Mouse (Mus musculus): ENCODE data around the gene Pitpna. TPM values are rescaled to one million over a fixed set of nuclear protein-coding genes. Genes with fewer than 3 reads are reported as not detected.

Pitpna gene
- polyA plus RNA-seq, 1 experiment from 2014 or later = 30.1 TPM

DNA sequence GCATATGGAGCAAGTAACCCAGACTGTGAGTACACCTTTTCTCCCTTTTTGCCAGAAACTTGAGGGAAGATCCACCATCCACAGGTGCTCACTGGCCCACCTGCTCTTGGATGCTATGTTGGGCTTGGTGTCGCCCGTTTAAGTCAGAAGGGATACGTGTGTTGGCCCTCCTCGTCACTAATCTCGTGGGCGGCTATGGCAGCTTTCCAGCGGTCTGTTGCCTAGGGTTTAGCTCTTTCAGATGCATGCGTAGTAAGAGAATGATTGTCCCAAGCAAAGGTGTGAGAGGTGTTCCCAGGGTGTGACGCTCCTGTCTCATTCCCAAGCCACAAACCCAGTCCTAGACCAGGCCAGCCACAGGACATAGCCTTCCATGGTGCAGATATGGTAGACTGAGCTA, 43.2 kb upstream of the Pitpna start:
- TF ChIP-seq EP300 (IDR thresholded peaks at IDR 0.05; ENCODE audit: low read depth) = no peak
- no peak for TF ChIP-seq CTCF (IDR thresholded peaks at IDR 0.05; ENCODE audit: low read depth)
- no peak for ATAC-seq
- 81% methylated on average over 9 of the region's 9 CpGs for WGBS (ENCODE audit: insufficient replicate concordance)
- no peaks in the 10 kb centered on the region for H3K27me3 ChIP-seq (ENCODE audit: insufficient read depth, low read length)
- H3K27ac ChIP-seq (ENCODE audit: low read depth) = no peak overlapping the region
- no peak overlapping the region for H3K9ac ChIP-seq (replicated peaks)
- H3K4me1 ChIP-seq (ENCODE audit: insufficient read depth) = peaks cover 24% of the 10 kb centered on the region
- no peaks in the 10 kb centered on the region for H3K9me3 ChIP-seq (ENCODE audit: low read length)
- no peak overlapping the region for H3K4me3 ChIP-seq (ENCODE audit: low read depth, low read length)
- H3K36me3 ChIP-seq (replicated peaks; ENCODE audit: insufficient read depth, low read length) = 0 out of 2 replicates have a peak, but pooled peaks cover 5% of the 10 kb centered on the region
- no peak for DNase-seq
- H3K4me2 ChIP-seq (ENCODE audit: low read depth, low read length) = no peak overlapping the region

DNA sequence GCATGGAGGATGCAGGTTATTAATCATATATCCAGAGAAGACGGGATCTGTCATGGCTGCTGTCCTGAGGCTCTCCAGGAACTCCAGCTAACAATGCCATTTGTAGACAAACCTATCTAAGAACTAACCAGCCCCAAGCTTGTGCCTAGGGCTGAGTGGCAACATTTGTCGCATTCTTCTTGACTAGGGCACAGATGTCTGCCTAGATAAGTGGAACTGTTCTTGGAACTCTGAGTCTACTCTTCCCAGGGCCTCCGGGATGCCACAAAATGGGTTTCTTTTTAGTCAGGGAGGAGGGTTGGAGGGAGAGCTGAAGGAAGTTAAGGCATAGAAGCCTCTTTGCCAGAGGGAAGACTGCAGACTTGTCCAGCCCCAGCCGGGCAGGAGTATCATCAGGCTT, 41.8 kb upstream of the Pitpna start:
- H3K9me3 ChIP-seq (ENCODE audit: low read length) = no peaks in the 10 kb centered on the region
- peaks cover 26% of the 10 kb centered on the region for H3K4me1 ChIP-seq (ENCODE audit: insufficient read depth)
- no peaks in the 10 kb centered on the region for H3K27me3 ChIP-seq (ENCODE audit: insufficient read depth, low read length)
- WGBS (ENCODE audit: insufficient replicate concordance) = 59% methylated on average over 4 of the region's 4 CpGs
- no peak for DNase-seq
- H3K27ac ChIP-seq (ENCODE audit: low read depth) = no peak overlapping the region
- H3K4me3 ChIP-seq (ENCODE audit: low read depth, low read length) = no peak overlapping the region
- no peak for ATAC-seq
- no peak for TF ChIP-seq CTCF (IDR thresholded peaks at IDR 0.05; ENCODE audit: low read depth)
- TF ChIP-seq EP300 (IDR thresholded peaks at IDR 0.05; ENCODE audit: low read depth) = no peak
- no peak overlapping the region for H3K9ac ChIP-seq (replicated peaks)
- 0 out of 2 replicates have a peak, but pooled peaks cover 5% of the 10 kb centered on the region for H3K36me3 ChIP-seq (replicated peaks; ENCODE audit: insufficient read depth, low read length)
- no peak overlapping the region for H3K4me2 ChIP-seq (ENCODE audit: low read depth, low read length)

GRCm38 (mm10) chr11:75549658-75550111, 38.2 kb upstream of the Pitpna start:
- no peaks in the 10 kb centered on the region for H3K27me3 ChIP-seq (ENCODE audit: insufficient read depth, low read length)
- peak overlapping the region; percentile 60 for H3K27ac ChIP-seq (ENCODE audit: low read depth)
- TF ChIP-seq EP300 (IDR thresholded peaks at IDR 0.05; ENCODE audit: low read depth) (peak; percentile 38; the same call in 1 of the 2 replicates), CTCF (IDR thresholded peaks at IDR 0.05; ENCODE audit: low read depth) (no peak)

GRCm38 (mm10) chr11:75550200-75550946, 37.5 kb upstream of the Pitpna start:
- Histone ChIP-seq H3K36me3 (replicated peaks; ENCODE audit: insufficient read depth, low read length) (no peaks in the 10 kb centered on the region; the same call in 1 of the 2 replicates), H3K4me2 (ENCODE audit: low read depth, low read length) (no peak overlapping the region), H3K9me3 (ENCODE audit: low read length) (no peaks in the 10 kb centered on the region), H3K4me3 (ENCODE audit: low read depth, low read length) (no peak overlapping the region), H3K9ac (replicated peaks) (no peak overlapping the region; the same call in 1 of the 2 replicates), H3K4me1 (ENCODE audit: insufficient read depth) (peaks cover 22% of the 10 kb centered on the region), H3K27me3 (ENCODE audit: insufficient read depth, low read length) (no peaks in the 10 kb centered on the region), H3K27ac (ENCODE audit: low read depth) (peak overlapping the region; percentile 60)
- DNase-seq (no peak), ATAC-seq (peak; percentile 81)
- 62% methylated on average over 12 of the region's 12 CpGs for WGBS (ENCODE audit: insufficient replicate concordance)
- TF ChIP-seq CTCF (IDR thresholded peaks at IDR 0.05; ENCODE audit: low read depth) (no peak), EP300 (IDR thresholded peaks at IDR 0.05; ENCODE audit: low read depth) (no peak)

More at GRCm38 (mm10) chr11:75549658-75550111, 38.2 kb upstream of the Pitpna start:
- Histone ChIP-seq H3K9me3 (ENCODE audit: low read length) (no peaks in the 10 kb centered on the region), H3K4me2 (ENCODE audit: low read depth, low read length) (no peak overlapping the region), H3K4me3 (ENCODE audit: low read depth, low read length) (no peak overlapping the region), H3K4me1 (ENCODE audit: insufficient read depth) (peaks cover 22% of the 10 kb centered on the region), H3K36me3 (replicated peaks; ENCODE audit: insufficient read depth, low read length) (no peaks in the 10 kb centered on the region; the same call in 1 of the 2 replicates), H3K9ac (replicated peaks) (no peak overlapping the region)
- ATAC-seq (peak; percentile 73), DNase-seq (no peak)
- WGBS (ENCODE audit: insufficient replicate concordance) = 53% methylated on average over 5 of the region's 5 CpGs

DNA sequence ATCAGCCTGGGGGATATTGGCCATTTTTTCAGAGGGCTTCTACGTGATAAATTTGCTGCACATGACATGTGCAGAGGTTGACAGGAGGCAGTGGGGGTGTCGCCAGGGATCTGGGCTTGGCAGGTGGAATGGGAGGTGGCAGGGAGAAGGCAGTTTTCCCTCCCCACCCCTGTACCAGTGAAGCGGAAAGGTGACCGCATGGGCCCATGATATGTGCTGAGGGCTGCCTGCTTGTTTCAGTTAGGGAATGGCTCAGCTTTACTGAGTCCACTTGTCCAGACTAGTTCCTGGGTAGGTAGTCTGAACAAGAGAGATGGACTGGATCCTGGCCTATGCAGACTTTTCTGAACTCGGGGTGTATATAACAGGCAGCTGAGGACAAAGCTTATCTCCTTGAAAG, 36.6 kb upstream of the Pitpna start:
- no peak overlapping the region for H3K4me3 ChIP-seq (ENCODE audit: low read depth, low read length)
- H3K27me3 ChIP-seq (ENCODE audit: insufficient read depth, low read length) = no peaks in the 10 kb centered on the region
- no peaks in the 10 kb centered on the region; the same call in 1 of the 2 replicates for H3K36me3 ChIP-seq (replicated peaks; ENCODE audit: insufficient read depth, low read length)
- no peak overlapping the region for H3K27ac ChIP-seq (ENCODE audit: low read depth)
- no peak overlapping the region for H3K9ac ChIP-seq (replicated peaks)
- WGBS (ENCODE audit: insufficient replicate concordance) = 73% methylated on average over 5 of the region's 5 CpGs
- H3K4me2 ChIP-seq (ENCODE audit: low read depth, low read length) = no peak overlapping the region
- ATAC-seq (no peak), DNase-seq (no peak)
- TF ChIP-seq EP300 (IDR thresholded peaks at IDR 0.05; ENCODE audit: low read depth) (no peak), CTCF (IDR thresholded peaks at IDR 0.05; ENCODE audit: low read depth) (no peak)
- H3K4me1 ChIP-seq (ENCODE audit: insufficient read depth) = peaks cover 22% of the 10 kb centered on the region
- no peaks in the 10 kb centered on the region for H3K9me3 ChIP-seq (ENCODE audit: low read length)

- 0 out of 2 replicates have a peak overlapping the region, but pooled peaks have one; percentile 30 for H3K27ac ChIP-seq (ENCODE audit: low read depth)
- H3K9me3 ChIP-seq (ENCODE audit: low read length) = no peaks in the 10 kb centered on the region
- no peaks in the 10 kb centered on the region; the same call in 1 of the 2 replicates for H3K36me3 ChIP-seq (replicated peaks; ENCODE audit: insufficient read depth, low read length)
- TF ChIP-seq CTCF (IDR thresholded peaks at IDR 0.05; ENCODE audit: low read depth) = no peak
- no peak for TF ChIP-seq EP300 (IDR thresholded peaks at IDR 0.05; ENCODE audit: low read depth)
- peaks cover 18% of the 10 kb centered on the region for H3K4me1 ChIP-seq (ENCODE audit: insufficient read depth)
- no peak overlapping the region for H3K4me3 ChIP-seq (ENCODE audit: low read depth, low read length)
- 69% methylated on average over 9 of the region's 9 CpGs for WGBS (ENCODE audit: insufficient replicate concordance)
- ATAC-seq = no peak
- no peak overlapping the region for H3K9ac ChIP-seq (replicated peaks)
- H3K4me2 ChIP-seq (ENCODE audit: low read depth, low read length) = no peak overlapping the region
- H3K27me3 ChIP-seq (ENCODE audit: insufficient read depth, low read length) = no peaks in the 10 kb centered on the region
- no peak for DNase-seq
Observed at GRCm38 (mm10) chr11:75551961-75552441, 35.9 kb upstream of the Pitpna start.

Measured in liver, postnatal 0 days (tissue).